Mouse (Mus musculus) embryonic fibroblast, embryonic 13.5 days (primary cell): ENCODE data around the gene Grcc10. TPM values are rescaled to one million over a fixed set of nuclear protein-coding genes. Genes with fewer than 3 reads are reported as not detected.

ENCODE experiments used
- H3K27ac ChIP-seq: 2 replicates; pipeline ENCODE4 v1.5.1; 2012; ENCODE audit warnings: low read length, control low read depth, inconsistent platforms; ENCODE audit not compliant: insufficient read depth
- H3K4me1 ChIP-seq: 2 replicates; pipeline ENCODE4 v1.6.1; 2011; ENCODE audit warnings: low read length; ENCODE audit not compliant: control insufficient read depth, insufficient read depth
- H3K4me3 ChIP-seq: 2 replicates; pipeline ENCODE4 v1.5.1; 2011; ENCODE audit warnings: mild to moderate bottlenecking, control low read depth, low read length; ENCODE audit not compliant: insufficient read depth
- CTCF ChIP-seq: IDR thresholded peaks from 2 replicates; pipeline ENCODE4 v1.5.1; 2011; ENCODE audit warnings: mild to moderate bottlenecking, control low read depth, low read length, moderate library complexity, borderline replicate concordance; ENCODE audit not compliant: insufficient read depth
- POLR2A ChIP-seq: IDR thresholded peaks from 2 replicates; pipeline ENCODE4 v1.6.1; 2011; ENCODE audit warnings: low read depth, mild to moderate bottlenecking, control low read depth, low read length, moderate library complexity
- polyA plus RNA-seq: library from polyadenylated mRNA; stranded (reverse); fragments of >200 nt; gene quantifications from 2 replicates; pipeline ENCODE4 v1.2.4, GENCODE M21; 2011; ENCODE audit warnings: low read depth; ENCODE audit not compliant: missing spikeins, insufficient read length

Gene Grcc10
- polyA plus RNA-seq, 1 experiment, result 149 TPM

GRCm38 (mm10) chr6:124737040-124737439 is 4.1 kb downstream of the Grcc10 start:
- Histone ChIP-seq H3K4me3 (no peak overlapping the region), H3K4me1 (no peaks in the 10 kb centered on the region), H3K27ac (no peak overlapping the region)
- TF ChIP-seq POLR2A (no peak), CTCF (no peak)

- TF ChIP-seq POLR2A (no peak), CTCF (no peak)
Observed at GRCm38 (mm10) chr6:124734417-124734816, 6.8 kb downstream of the Grcc10 start.

GRCm38 (mm10) chr6:124732476-124733370 is 8.5 kb downstream of the Grcc10 start:
- Histone ChIP-seq H3K4me3 (no peak overlapping the region), H3K27ac (no peak overlapping the region), H3K4me1 (no peaks in the 10 kb centered on the region)
- TF ChIP-seq POLR2A, result no peak
- TF ChIP-seq CTCF, result no peak

More at GRCm38 (mm10) chr6:124734417-124734816, 6.8 kb downstream of the Grcc10 start:
- Histone ChIP-seq H3K4me1 (no peaks in the 10 kb centered on the region), H3K27ac (no peak overlapping the region), H3K4me3 (no peak overlapping the region)

- Histone ChIP-seq H3K4me1 (no peaks in the 10 kb centered on the region), H3K27ac (no peak overlapping the region), H3K4me3 (no peak overlapping the region)
- no peak for TF ChIP-seq POLR2A
- no peak for TF ChIP-seq CTCF
Observed at GRCm38 (mm10) chr6:124731038-124731437, 10.1 kb downstream of the Grcc10 start.

- Histone ChIP-seq H3K4me3 (no peak overlapping the region), H3K4me1 (no peaks in the 10 kb centered on the region), H3K27ac (no peak overlapping the region)
- TF ChIP-seq POLR2A (no peak), CTCF (no peak)
Observed at GRCm38 (mm10) chr6:124729850-124730705, 11.1 kb downstream of the Grcc10 start.

- H3K4me3 ChIP-seq, result no peak overlapping the region
- TF ChIP-seq CTCF, result no peak
- no peak for TF ChIP-seq POLR2A
- no peaks in the 10 kb centered on the region for H3K4me1 ChIP-seq
- H3K27ac ChIP-seq, result no peak overlapping the region
Observed at GRCm38 (mm10) chr6:124728621-124729020, 12.6 kb downstream of the Grcc10 start.

GRCm38 (mm10) chr6:124724472-124724871 is 16.7 kb downstream of the Grcc10 start:
- no peak for TF ChIP-seq POLR2A
- no peak for TF ChIP-seq CTCF
- Histone ChIP-seq H3K4me3 (no peak overlapping the region), H3K4me1 (no peaks in the 10 kb centered on the region), H3K27ac (no peak overlapping the region)

- no peak for TF ChIP-seq POLR2A
- TF ChIP-seq CTCF, result no peak
- Histone ChIP-seq H3K4me3 (no peak overlapping the region), H3K27ac (no peak overlapping the region), H3K4me1 (no peaks in the 10 kb centered on the region)
Observed at GRCm38 (mm10) chr6:124723541-124723940, 17.6 kb downstream of the Grcc10 start.

GRCm38 (mm10) chr6:124722876-124723473 is 18.2 kb downstream of the Grcc10 start:
- Histone ChIP-seq H3K27ac (no peak overlapping the region), H3K4me1 (no peaks in the 10 kb centered on the region), H3K4me3 (no peak overlapping the region)
- TF ChIP-seq POLR2A, result no peak
- TF ChIP-seq CTCF, result no peak

- H3K4me3 ChIP-seq, result no peak overlapping the region
Observed at GRCm38 (mm10) chr6:124720904-124721303, 20.3 kb downstream of the Grcc10 start.

More at GRCm38 (mm10) chr6:124720904-124721303, 20.3 kb downstream of the Grcc10 start:
- Histone ChIP-seq H3K4me1 (no peaks in the 10 kb centered on the region), H3K27ac (no peak overlapping the region)
- no peak for TF ChIP-seq POLR2A
- no peak for TF ChIP-seq CTCF
